ENCODE assay signal across 7 mouse cellular contexts in genomic region chr2:75704234-75705161, GRCm38 (mm10). TPM values are rescaled to one million over a fixed set of nuclear protein-coding genes. Genes with fewer than 3 reads are reported as not detected.
A peak's percentile ranks its signal among the peaks of the same experiment; 100 is the strongest.
DNase-seq lines count a peak whose midpoint lies in the region; ATAC-seq lines count a peak whose summit lies in the region.

Nfe2l2 (minus strand) TSS chr2:75704641.

- H3K4me1 ChIP-seq in embryonic facial prominence, embryonic 11.5 days (ENCODE audit: control insufficient read depth, insufficient read depth, low read length): no peaks in the 10 kb centered on the region
- H3K4me1 ChIP-seq in limb, embryonic 10.5 days: peaks cover 52% of the 10 kb centered on the region
- H3K4me1 ChIP-seq in midbrain, embryonic 13.5 days (replicated peaks): peaks cover 40% of the 10 kb centered on the region

- DNase-seq in adrenal gland, postnatal 14 days: peak; percentile 100
- peak; percentile 96 for DNase-seq in embryonic facial prominence, embryonic 11.5 days (ENCODE audit: low spot score)
- peak; percentile 100 for DNase-seq in kidney, adult 11 months
- peak; percentile 98 for DNase-seq in limb, embryonic 10.5 days (ENCODE audit: low spot score)
- peak; percentile 97 for DNase-seq in spleen, adult 12 weeks (ENCODE audit: low spot score)

- no peaks in the 10 kb centered on the region for H3K36me3 ChIP-seq in embryonic facial prominence, embryonic 11.5 days (replicated peaks; ENCODE audit: control insufficient read depth, insufficient read depth, low read depth, low read length)
- H3K36me3 ChIP-seq in limb, embryonic 10.5 days: no peaks in the 10 kb centered on the region
- H3K36me3 ChIP-seq in midbrain, embryonic 13.5 days: no peaks in the 10 kb centered on the region

- ATAC-seq in embryonic facial prominence, embryonic 11.5 days (replicated peaks; ENCODE audit: insufficient number of reproducible peaks, low FRiP score, low TSS enrichment, low read depth): peak; percentile 92
- peak; percentile 63 for ATAC-seq in granulocyte monocyte progenitor cell, adult 5-6 weeks (replicated peaks; ENCODE audit: poor library complexity, severe bottlenecking)
- peak; percentile 86 for ATAC-seq in midbrain, embryonic 13.5 days

- peak within 1 kb of the TSS; percentile 87 for H3K9ac ChIP-seq in embryonic facial prominence, embryonic 11.5 days (replicated peaks; ENCODE audit: low read length)
- H3K9ac ChIP-seq in midbrain, embryonic 13.5 days (replicated peaks): peak within 1 kb of the TSS; percentile 71

- H3K4me3 ChIP-seq in embryonic facial prominence, embryonic 11.5 days (ENCODE audit: low read depth, low read length): peak within 1 kb of the TSS; percentile 75
- peak within 1 kb of the TSS; percentile 92 for H3K4me3 ChIP-seq in limb, embryonic 10.5 days
- peak within 1 kb of the TSS; percentile 57 for H3K4me3 ChIP-seq in midbrain, embryonic 13.5 days (replicated peaks)

- peak within 1 kb of the TSS; percentile 64 for H3K4me2 ChIP-seq in embryonic facial prominence, embryonic 11.5 days (ENCODE audit: low read depth, low read length)
- H3K4me2 ChIP-seq in midbrain, embryonic 13.5 days (replicated peaks): peak within 1 kb of the TSS; percentile 75

- peak within 1 kb of the TSS; percentile 93 for H3K27ac ChIP-seq in embryonic facial prominence, embryonic 11.5 days (replicated peaks; ENCODE audit: low read depth, low read length)
- H3K27ac ChIP-seq in limb, embryonic 10.5 days: peak within 1 kb of the TSS; percentile 99
- H3K27ac ChIP-seq in midbrain, embryonic 13.5 days: peak within 1 kb of the TSS; percentile 78

- no peaks in the 10 kb centered on the region for H3K9me3 ChIP-seq in embryonic facial prominence, embryonic 11.5 days (replicated peaks; ENCODE audit: control insufficient read depth, low read length)
- no peaks in the 10 kb centered on the region for H3K9me3 ChIP-seq in limb, embryonic 10.5 days (replicated peaks)
- no peaks in the 10 kb centered on the region for H3K9me3 ChIP-seq in midbrain, embryonic 13.5 days

- WGBS in embryonic facial prominence, embryonic 11.5 days: under 1% methylated on average over 57 of the region's 58 CpGs
- WGBS in limb, embryonic 10.5 days: under 1% methylated on average over 58 of the region's 58 CpGs
- WGBS in midbrain, embryonic 13.5 days: under 1% methylated on average over 53 of the region's 58 CpGs

- no peaks in the 10 kb centered on the region for H3K27me3 ChIP-seq in embryonic facial prominence, embryonic 11.5 days (ENCODE audit: control insufficient read depth, insufficient read depth, low read length)
- no peaks in the 10 kb centered on the region for H3K27me3 ChIP-seq in limb, embryonic 10.5 days (ENCODE audit: low read depth, poor library complexity, severe bottlenecking)
- no peaks in the 10 kb centered on the region for H3K27me3 ChIP-seq in midbrain, embryonic 13.5 days

RNA-seq across cellular contexts. Expression of gene Nfe2l2, which starts in this region (rescaled TPM):
- total RNA-seq in adrenal gland, postnatal 14 days (2021): 93.6 and 103 TPM in 2 replicates
- 49.1 and 49.8 TPM in 2 replicates for polyA plus RNA-seq in embryonic facial prominence, embryonic 11.5 days (2014; fragmentation: Nextera tagmentation; extraction: Ambion mirVana)
- 80.1 and 90.3 TPM in 2 replicates for total RNA-seq in granulocyte monocyte progenitor cell, adult 5-6 weeks (2014; fragmentation: Nextera tagmentation)
- 55.3 and 68.7 TPM in 2 replicates for total RNA-seq in granulocyte monocyte progenitor cell, adult 5-6 weeks (2017)
- polyA plus RNA-seq in limb, embryonic 10.5 days (2016; fragmentation: Nextera tagmentation; extraction: Ambion mirVana): 33.8 and 37.2 TPM in 2 replicates
- 10.5 and 11.1 TPM in 2 replicates for polyA plus RNA-seq in midbrain, embryonic 13.5 days (2015; fragmentation: Nextera tagmentation; extraction: Ambion mirVana)

Comparison
In these comparisons a context has a peak if more than half of its experiments do, and no peak if none do; other contexts are left out.
1. Peak in every context shown above with its lines: DNase-seq, ATAC-seq, H3K4me3 ChIP-seq and H3K27ac ChIP-seq.